Mouse (Mus musculus) embryonic facial prominence, embryonic 11.5 days (tissue): ENCODE measurements around the gene Trmt6. TPM values are rescaled to one million over a fixed set of nuclear protein-coding genes. Genes with fewer than 3 reads are reported as not detected.

Source experiments
- ATAC-seq: fragments of 200-750 bp; cut with Nextera tagmentation; replicated peaks from 2 replicates; pipeline ENCODE4 v1.8.0; 2017; ENCODE audit warnings: low read depth; ENCODE audit not compliant: insufficient number of reproducible peaks, low FRiP score, low TSS enrichment
- DNase-seq: peaks from one replicate; pipeline ENCODE4 v3.0.0-alpha.2; 2015; ENCODE audit warnings: low spot score
- H3K27ac ChIP-seq: fragments of 300-500 bp; sonication (generic); replicated peaks from 2 replicates; pipeline ENCODE4 v1.5.1; 2014; ENCODE audit warnings: mild to moderate bottlenecking, low read depth, low read length, control low read depth
- H3K27me3 ChIP-seq: fragments of 300-500 bp; sonication (generic); 2 replicates; pipeline ENCODE4 v1.6.1; 2014; ENCODE audit warnings: mild to moderate bottlenecking, low read length, moderate library complexity, mixed read lengths; ENCODE audit not compliant: control insufficient read depth, insufficient read depth
- H3K36me3 ChIP-seq: fragments of 300-500 bp; sonication (generic); replicated peaks from 2 replicates; pipeline ENCODE4 v1.6.1; 2014; ENCODE audit warnings: low read depth, mild to moderate bottlenecking, low read length, moderate library complexity, mixed read lengths; ENCODE audit not compliant: control insufficient read depth, insufficient read depth
- H3K4me1 ChIP-seq: fragments of 300-500 bp; sonication (generic); 2 replicates; pipeline ENCODE4 v1.6.1; 2014; ENCODE audit warnings: low read length, mixed read lengths; ENCODE audit not compliant: control insufficient read depth, insufficient read depth
- H3K4me2 ChIP-seq: fragments of 300-500 bp; sonication (generic); 2 replicates; pipeline ENCODE4 v1.6.1; 2014; ENCODE audit warnings: low read depth, mild to moderate bottlenecking, control low read depth, low read length, moderate library complexity
- H3K4me3 ChIP-seq: fragments of 300-500 bp; sonication (generic); 2 replicates; pipeline ENCODE4 v1.5.1; 2014; ENCODE audit warnings: low read depth, low read length, control low read depth
- H3K9ac ChIP-seq: fragments of 300-500 bp; sonication (generic); replicated peaks from 2 replicates; pipeline ENCODE4 v1.6.1; 2014; ENCODE audit warnings: mild to moderate bottlenecking, control low read depth, low read length
- H3K9me3 ChIP-seq: fragments of 300-500 bp; sonication (generic); replicated peaks from 2 replicates; pipeline ENCODE4 v1.6.1; 2016; ENCODE audit warnings: mild to moderate bottlenecking, low read length, inconsistent platforms, mixed read lengths; ENCODE audit not compliant: control insufficient read depth
- WGBS: fragments of 180-500 bp; shearing (Covaris S2); extraction: QIAGEN DNeasy Blood & Tissue Kit; methylation state at CpG from one replicate; pipeline ENCODE4 v1.1.7; 2014; 5-methylcytosine and 5-hydroxymethylcytosine counted together
- polyA plus RNA-seq: library from polyadenylated mRNA; unstranded; fragments of >200 nt; fragmentation: Nextera tagmentation; extraction: Ambion mirVana; gene quantifications from 2 replicates; pipeline ENCODE4 v1.2.1, GENCODE M21; 2014

The Trmt6 gene
- polyA plus RNA-seq, 1 experiment from 2014 or later, result 43.7 TPM

DNA sequence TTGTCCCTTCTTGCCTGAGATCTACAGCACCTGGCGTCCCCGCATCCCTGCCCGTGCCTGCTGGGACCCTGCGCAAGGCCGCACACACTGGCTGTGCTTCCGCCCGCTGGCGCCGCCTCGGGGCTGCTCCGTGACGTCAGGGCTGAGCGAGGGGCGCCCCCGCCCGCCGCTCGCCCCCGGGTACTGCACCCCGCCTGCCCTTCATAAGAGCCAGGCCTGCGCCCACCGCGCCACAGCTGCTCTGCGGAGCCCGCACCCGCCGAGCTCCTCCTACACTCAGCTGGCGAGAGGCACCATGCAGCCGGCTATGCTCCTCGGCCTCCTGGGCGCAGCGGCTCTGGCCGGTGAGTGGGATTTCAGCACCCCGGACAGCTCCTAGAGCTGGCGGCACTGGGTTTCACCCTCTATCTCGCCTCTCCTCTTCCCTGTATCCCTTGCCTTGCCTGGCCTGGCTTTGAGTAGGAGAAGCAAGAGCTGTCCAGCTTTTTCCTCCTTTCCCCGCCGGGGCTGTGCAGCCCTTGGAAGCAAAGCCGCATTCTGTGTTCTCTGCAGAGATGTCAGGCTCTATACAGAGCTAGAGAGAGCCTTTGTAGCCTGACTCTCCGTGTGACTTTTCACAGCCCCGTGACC, 34.3 kb downstream of the Trmt6 start:
- Histone ChIP-seq H3K4me2 (peak overlapping the region; percentile 86), H3K9me3 (no peaks in the 10 kb centered on the region), H3K9ac (no peak overlapping the region), H3K27me3 (no peaks in the 10 kb centered on the region), H3K4me1 (no peaks in the 10 kb centered on the region), H3K36me3 (no peaks in the 10 kb centered on the region), H3K4me3 (peak overlapping the region; percentile 39), H3K27ac (0 out of 2 replicates have a peak overlapping the region, but pooled peaks have one; percentile 2)
- WGBS, result under 1% methylated on average over 39 of the region's 41 CpGs
- peak; percentile 100 for ATAC-seq
- DNase-seq, result peak; percentile 96

DNA sequence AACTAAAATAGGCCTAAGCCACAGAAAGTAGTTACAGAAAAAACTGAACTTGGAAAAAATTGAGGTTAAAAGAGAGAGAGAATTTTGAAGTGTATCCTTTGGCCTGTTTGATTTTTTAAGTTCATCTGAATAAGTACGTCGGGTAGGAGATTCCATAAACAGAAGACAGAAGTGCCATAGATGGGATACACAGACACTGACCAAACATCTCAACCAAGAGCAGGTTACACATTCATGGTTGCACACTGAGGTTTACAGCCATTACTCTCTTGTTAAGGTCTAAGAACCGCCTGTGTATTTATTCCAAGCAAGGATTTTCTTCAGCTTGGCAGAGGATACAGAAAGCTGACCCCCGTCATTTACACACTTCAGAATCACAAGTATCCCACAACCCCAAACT, 34.9 kb downstream of the Trmt6 start, which contains the start of gene Chgb:
Gene Chgb (plus strand): TSS at position 301 of the 400 bp plus-strand sequence.
- DNase-seq, result no peak
- no peaks in the 10 kb centered on the region for H3K27me3 ChIP-seq
- H3K4me3 ChIP-seq, result peak within 1 kb of the TSS; percentile 39
- peak within 1 kb of the TSS; percentile 86 for H3K4me2 ChIP-seq
- H3K36me3 ChIP-seq, result no peaks in the 10 kb centered on the region
- 6% methylated on average over 4 of the region's 4 CpGs for WGBS
- H3K27ac ChIP-seq, result 0 out of 2 replicates have a peak within 1 kb of the TSS, but pooled peaks have one; percentile 2
- H3K9ac ChIP-seq, result no peak within 1 kb of the TSS
- ATAC-seq, result no peak
- H3K4me1 ChIP-seq, result no peaks in the 10 kb centered on the region
- H3K9me3 ChIP-seq, result no peaks in the 10 kb centered on the region

DNA sequence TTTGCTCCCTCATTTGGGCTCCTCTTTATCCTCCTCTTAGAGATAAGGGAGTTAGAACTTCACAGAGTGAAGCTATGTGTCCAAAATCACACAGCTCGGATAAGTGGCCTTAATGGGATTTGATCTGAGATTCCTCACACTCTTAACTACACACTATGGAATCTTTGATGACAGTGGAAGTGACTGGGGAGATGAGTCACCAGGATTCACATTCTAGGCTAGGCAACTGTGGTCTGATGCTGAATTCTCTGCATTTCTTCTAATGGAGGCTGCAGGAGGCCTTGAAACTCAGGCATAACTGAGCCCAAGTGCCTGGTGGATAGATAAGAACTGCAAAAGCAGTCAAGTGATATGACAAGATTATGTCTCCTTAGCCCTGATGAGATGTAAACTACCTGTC, 45.0 kb downstream of the Trmt6 start:
- no peaks in the 10 kb centered on the region for H3K4me1 ChIP-seq
- no peak overlapping the region for H3K4me3 ChIP-seq
- H3K36me3 ChIP-seq, result no peaks in the 10 kb centered on the region
- no peaks in the 10 kb centered on the region for H3K27me3 ChIP-seq
- ATAC-seq (no peak), DNase-seq (no peak)
- no peak overlapping the region for H3K4me2 ChIP-seq
- H3K9ac ChIP-seq, result no peak overlapping the region
- no peak overlapping the region for H3K27ac ChIP-seq
- no peaks in the 10 kb centered on the region for H3K9me3 ChIP-seq
- 81% methylated on average over 1 of the region's 1 CpGs for WGBS

DNA sequence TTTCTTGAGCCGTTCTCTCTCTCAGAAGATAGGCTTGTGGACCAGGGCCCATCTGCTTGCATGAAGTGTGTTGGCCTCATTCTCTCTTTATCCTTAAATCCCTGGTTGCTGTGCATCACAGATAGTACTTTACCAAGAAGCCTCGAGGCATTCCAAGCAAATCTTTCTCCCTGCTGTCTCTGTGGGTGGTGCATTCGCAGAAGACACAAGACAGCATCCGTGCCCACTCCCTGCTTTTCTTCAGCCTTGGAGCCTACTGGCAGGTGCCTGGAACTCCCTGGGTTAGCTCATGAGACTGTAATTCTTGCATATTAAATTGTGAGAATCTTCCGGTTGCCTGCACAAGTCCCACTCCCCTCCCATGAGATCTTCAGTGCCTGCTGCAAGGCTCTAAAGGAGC, 57.9 kb downstream of the Trmt6 start:
- H3K9ac ChIP-seq, result no peak overlapping the region
- 74% methylated on average over 5 of the region's 5 CpGs for WGBS
- H3K9me3 ChIP-seq, result no peaks in the 10 kb centered on the region
- no peak overlapping the region for H3K4me2 ChIP-seq
- no peak overlapping the region for H3K4me3 ChIP-seq
- H3K27me3 ChIP-seq, result no peaks in the 10 kb centered on the region
- H3K27ac ChIP-seq, result no peak overlapping the region
- DNase-seq (no peak), ATAC-seq (no peak)
- H3K36me3 ChIP-seq, result no peaks in the 10 kb centered on the region
- H3K4me1 ChIP-seq, result no peaks in the 10 kb centered on the region

Other genes with a start within 250 kb of the Trmt6 start
- gene Gpcpd1, start 228.3 kb downstream of the Trmt6 start, polyA plus RNA-seq, result 39.9 and 40.1 TPM in 2 replicates
- 16.7 and 17.9 TPM in 2 replicates for gene Shld1, start 129.1 kb downstream of the Trmt6 start, polyA plus RNA-seq
- 3.5 and 4.4 TPM in 2 replicates for gene Chgb, start 34.8 kb downstream of the Trmt6 start, polyA plus RNA-seq
- gene Mcm8, start 86 bp upstream of the Trmt6 start, polyA plus RNA-seq, result 25.0 and 25.7 TPM in 2 replicates
- gene Crls1, start 30.6 kb upstream of the Trmt6 start, polyA plus RNA-seq, result 23.7 and 32.3 TPM in 2 replicates
- 0.33 and 0.34 TPM in 2 replicates for gene Lrrn4, start 64.8 kb upstream of the Trmt6 start, polyA plus RNA-seq
- 6.6 and 10.8 TPM in 2 replicates for gene Fermt1, start 129.9 kb upstream of the Trmt6 start, polyA plus RNA-seq